Mouse (Mus musculus): ENCODE results near the gene BC030499.

DNA sequence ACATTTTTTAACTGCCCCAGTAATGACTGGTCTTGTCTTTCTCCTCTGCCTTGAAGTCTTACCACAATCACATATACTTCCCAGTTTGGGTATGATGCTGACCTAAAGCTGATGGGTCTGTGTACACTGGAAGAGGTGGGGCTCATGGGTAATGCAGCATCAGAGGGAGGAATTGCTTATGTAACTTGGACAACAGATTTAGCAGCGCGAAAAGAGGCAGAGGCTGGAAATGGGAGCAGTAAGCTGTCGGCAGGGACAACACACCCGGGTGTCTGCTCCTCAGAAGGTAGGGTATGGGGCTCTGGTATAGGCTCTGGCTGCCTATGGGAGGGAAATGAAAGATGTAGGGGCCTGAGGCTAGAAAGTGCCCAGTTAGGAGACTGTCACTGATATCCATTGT, at the start of gene BC030499:
- TF ChIP-seq CTCF (IDR thresholded peaks at IDR 0.05; ENCODE audit: insufficient read depth, low read length) (no peak), POLR2A (IDR thresholded peaks at IDR 0.05; ENCODE audit: borderline replicate concordance, extremely low read depth, low read depth, low read length) (no peak)

Data from lung, adult 2 months (tissue).